In the genomic region with DNA sequence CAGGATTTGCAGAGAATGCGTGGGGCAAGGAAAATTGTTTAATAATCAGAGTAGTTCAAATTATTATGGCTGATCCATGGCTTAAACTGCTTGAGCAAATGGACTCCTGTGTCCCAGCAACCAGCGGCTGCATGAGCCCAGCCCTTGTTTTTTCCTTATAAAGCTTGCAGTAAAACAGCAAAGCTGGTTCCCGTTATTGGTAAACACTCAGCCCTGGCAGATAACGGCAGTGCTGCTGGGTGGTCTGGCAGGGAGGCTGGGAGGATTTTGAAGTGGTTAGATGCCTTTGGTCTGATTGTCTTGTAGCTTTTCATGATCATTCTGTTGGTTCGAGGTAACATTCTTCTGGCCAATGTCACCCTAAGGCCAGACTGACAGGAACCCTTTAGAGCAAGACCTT, we compare ENCODE assay signal across 12 mouse cellular contexts. TPM values are rescaled to one million over a fixed set of nuclear protein-coding genes. Genes with fewer than 3 reads are reported as not detected.
DNase-seq lines count a peak whose midpoint lies in the region; ATAC-seq and TF ChIP-seq lines count a peak whose summit lies in the region.
"Had no signal": no experiment of that assay in that cellular context is flagged by ENCODE, and none has a peak within 500 bp of the region (broad histone marks: within the 10 kb centered on the region; RNA-seq: fewer than 3 reads in every experiment).

No protein-coding gene starts in this region.

- intact Hi-C loops in heart, postnatal 36 days (cut with DNase I), result loop anchor here (2.0 kb wide), 1 partner anchor 20 kb away; no protein-coding TSS in a partner anchor

- no peak overlapping the region for H3K4me3 ChIP-seq in lung, embryonic 14.5 days (ENCODE audit: low read depth, low read length)
- no peak overlapping the region for H3K4me3 ChIP-seq in lung, adult 2 months (replicated peaks; ENCODE audit: extremely low read depth, low read depth, low read length)
- no peak overlapping the region for H3K4me3 ChIP-seq in embryonic fibroblast, embryonic 13.5 days (ENCODE audit: insufficient read depth, low read length)
- no peak overlapping the region for H3K4me3 ChIP-seq in limb, embryonic 15.5 days
- H3K4me3 ChIP-seq: forebrain, embryonic 12.5 days had no signal

- no peak overlapping the region for H3K9ac ChIP-seq in lung, embryonic 14.5 days
- no peak overlapping the region for H3K9ac ChIP-seq in limb, embryonic 15.5 days
- H3K9ac ChIP-seq: forebrain, embryonic 12.5 days had no signal

- H3K27me3 ChIP-seq in lung, embryonic 14.5 days (ENCODE audit: insufficient read depth, low read length), result no peaks in the 10 kb centered on the region
- H3K27me3 ChIP-seq in limb, embryonic 15.5 days, result no peaks in the 10 kb centered on the region
- H3K27me3 ChIP-seq: CH12.LX; forebrain, embryonic 12.5 days had no signal

- H3K4me2 ChIP-seq in lung, embryonic 14.5 days, result no peak overlapping the region
- H3K4me2 ChIP-seq in limb, embryonic 15.5 days, result no peak overlapping the region
- H3K4me2 ChIP-seq: forebrain, embryonic 12.5 days had no signal

- H3K27ac ChIP-seq in lung, embryonic 14.5 days (ENCODE audit: low read depth), result peak overlapping the region; percentile 75
- H3K27ac ChIP-seq in embryonic fibroblast, embryonic 13.5 days (ENCODE audit: insufficient read depth, low read length), result peak overlapping the region; percentile 76
- peak overlapping the region; percentile 50; the same call in 1 of the 2 replicates for H3K27ac ChIP-seq in limb, embryonic 15.5 days
- H3K27ac ChIP-seq: forebrain, embryonic 12.5 days had no signal

- no peak for TF ChIP-seq CTCF in lung, embryonic 14.5 days (IDR thresholded peaks at IDR 0.05; ENCODE audit: low read depth)
- no peak for TF ChIP-seq CTCF in lung, adult 2 months (IDR thresholded peaks at IDR 0.05; ENCODE audit: insufficient read depth, low read length)
- TF ChIP-seq CTCF in embryonic fibroblast, embryonic 13.5 days (IDR thresholded peaks at IDR 0.05; ENCODE audit: borderline replicate concordance, insufficient read depth, low read length), result no peak

- WGBS in lung, embryonic 14.5 days, result 27% methylated on average over 5 of the region's 5 CpGs
- WGBS in lung, adult 2 months, result 44% methylated on average over 5 of the region's 5 CpGs
- WGBS in limb, embryonic 15.5 days, result 36% methylated on average over 5 of the region's 5 CpGs

- H3K36me3 ChIP-seq in lung, embryonic 14.5 days (ENCODE audit: insufficient read depth), result peaks cover 31% of the 10 kb centered on the region
- H3K36me3 ChIP-seq in limb, embryonic 15.5 days, result peaks cover 28% of the 10 kb centered on the region

- 0 out of 2 replicates have a peak, but pooled peaks have one; percentile 12 for ATAC-seq in lung, embryonic 14.5 days (ENCODE audit: insufficient read depth)
- no peak for ATAC-seq in limb, embryonic 15.5 days (ENCODE audit: insufficient number of reproducible peaks, low FRiP score, low TSS enrichment, low read depth)

- H3K9me3 ChIP-seq in lung, embryonic 14.5 days (ENCODE audit: low read depth, low read length), result no peaks in the 10 kb centered on the region
- no peaks in the 10 kb centered on the region for H3K9me3 ChIP-seq in limb, embryonic 15.5 days
- H3K9me3 ChIP-seq: forebrain, embryonic 12.5 days had no signal

- peak; percentile 20 for DNase-seq in heart, adult 8-10 months (ENCODE audit: low spot score)
- DNase-seq in heart, postnatal 36 days, result no peak
- DNase-seq in lung, embryonic 14.5 days, result peak; percentile 81
- DNase-seq in lung, adult 2 months, result no peak
- DNase-seq in B cell, adult 2 months, result no peak
- no peak for DNase-seq in cerebellum, postnatal 25 days
- DNase-seq: layer of hippocampus, postnatal 36 days; retina, postnatal 1 day had no signal

- H3K4me1 ChIP-seq in lung, embryonic 14.5 days (ENCODE audit: insufficient read depth), result peaks cover 23% of the 10 kb centered on the region
- H3K4me1 ChIP-seq in lung, adult 2 months (ENCODE audit: control insufficient read depth, insufficient read depth, low read length), result peaks cover 16% of the 10 kb centered on the region
- peaks cover 21% of the 10 kb centered on the region for H3K4me1 ChIP-seq in embryonic fibroblast, embryonic 13.5 days (ENCODE audit: control insufficient read depth, insufficient read depth, low read length)
- peaks cover 37% of the 10 kb centered on the region for H3K4me1 ChIP-seq in limb, embryonic 15.5 days
- H3K4me1 ChIP-seq: forebrain, embryonic 12.5 days had no signal

- no peak for TF ChIP-seq POLR2A in lung, adult 2 months (IDR thresholded peaks at IDR 0.05; ENCODE audit: borderline replicate concordance, extremely low read depth, low read depth, low read length)
- no peak for TF ChIP-seq POLR2A in embryonic fibroblast, embryonic 13.5 days (IDR thresholded peaks at IDR 0.05; ENCODE audit: low read depth, low read length)

RNA-seq across cellular contexts. Expression of a gene that starts 12.9 kb away (rescaled TPM):
- total RNA-seq in heart, adult 8-10 months (2022), result 10 to 100 TPM in 3 of 4 experiments, 1 to 10 TPM in 1; 7.6 to 19.4 (median 16.8) TPM
- total RNA-seq in heart, postnatal 36 days (2021), result 10 to 100 TPM; 14.8 to 22.8 TPM
- 14.0 and 15.6 TPM in 2 replicates for polyA plus RNA-seq in lung, embryonic 14.5 days (2014; fragmentation: Nextera tagmentation; extraction: Ambion mirVana)
- polyA plus RNA-seq in lung, adult 2 months (2012; rRNA removed), result 21.4 and 33.8 TPM in 2 replicates
- polyA plus RNA-seq in embryonic fibroblast, embryonic 13.5 days (2011; ENCODE audit: insufficient read length, low read depth, missing spikeins), result 20.7 and 29.3 TPM in 2 replicates
- polyA plus RNA-seq in limb, embryonic 15.5 days (2015; fragmentation: Nextera tagmentation; extraction: Ambion mirVana), result 17.2 and 21.2 TPM in 2 replicates

RNA-seq across cellular contexts. Expression of a gene that starts 22.2 kb away (rescaled TPM):
- total RNA-seq in heart, adult 8-10 months (2022), result 1 to 10 TPM; 5.6 to 6.9 (median 5.9) TPM
- total RNA-seq in heart, postnatal 36 days (2021), result 1 to 10 TPM; 5.3 to 7.2 TPM
- polyA plus RNA-seq in lung, embryonic 14.5 days (2014; fragmentation: Nextera tagmentation; extraction: Ambion mirVana), result 28.6 and 29.9 TPM in 2 replicates
- polyA plus RNA-seq in lung, adult 2 months (2012; rRNA removed), result 15.3 and 21.1 TPM in 2 replicates
- polyA plus RNA-seq in embryonic fibroblast, embryonic 13.5 days (2011; ENCODE audit: insufficient read length, low read depth, missing spikeins), result 20.4 and 28.9 TPM in 2 replicates
- 22.5 and 23.3 TPM in 2 replicates for polyA plus RNA-seq in limb, embryonic 15.5 days (2015; fragmentation: Nextera tagmentation; extraction: Ambion mirVana)

RNA-seq across cellular contexts. Expression of a gene that starts 34.6 kb away (rescaled TPM):
- 10 to 100 TPM in 2 of 4 experiments, 1 to 10 TPM in 2; 8.1 to 11.2 (median 9.7) TPM for total RNA-seq in heart, adult 8-10 months (2022)
- 1 to 10 TPM; 9.0 to 9.7 TPM for total RNA-seq in heart, postnatal 36 days (2021)
- polyA plus RNA-seq in lung, embryonic 14.5 days (2014; fragmentation: Nextera tagmentation; extraction: Ambion mirVana), result 25.0 and 26.5 TPM in 2 replicates
- polyA plus RNA-seq in lung, adult 2 months (2012; rRNA removed), result 21.0 and 25.7 TPM in 2 replicates
- polyA plus RNA-seq in embryonic fibroblast, embryonic 13.5 days (2011; ENCODE audit: insufficient read length, low read depth, missing spikeins), result 15.7 and 18.7 TPM in 2 replicates
- polyA plus RNA-seq in limb, embryonic 15.5 days (2015; fragmentation: Nextera tagmentation; extraction: Ambion mirVana), result 21.1 and 23.3 TPM in 2 replicates

RNA-seq across cellular contexts. Expression of a gene that starts 37.2 kb away (rescaled TPM):
- total RNA-seq in heart, adult 8-10 months (2022), result 1 to 10 TPM; 5.2 to 7.9 (median 6.8) TPM
- total RNA-seq in heart, postnatal 36 days (2021), result 10 to 100 TPM in 1 of 2 experiments, 1 to 10 TPM in 1; 6.0 to 10.0 TPM
- polyA plus RNA-seq in lung, embryonic 14.5 days (2014; fragmentation: Nextera tagmentation; extraction: Ambion mirVana), result 1.1 and 1.5 TPM in 2 replicates
- polyA plus RNA-seq in lung, adult 2 months (2012; rRNA removed), result 11.6 and 12.5 TPM in 2 replicates
- polyA plus RNA-seq in embryonic fibroblast, embryonic 13.5 days (2011; ENCODE audit: insufficient read length, low read depth, missing spikeins), result 2.1 and 2.7 TPM in 2 replicates
- polyA plus RNA-seq in limb, embryonic 15.5 days (2015; fragmentation: Nextera tagmentation; extraction: Ambion mirVana), result 4.9 and 5.8 TPM in 2 replicates

Comparison
In these comparisons a context has a peak if more than half of its experiments do, and no peak if none do; other contexts are left out.
1. DNase-seq: peak in heart, adult 8-10 months (single experiment) and lung, embryonic 14.5 days (single experiment); none in heart, postnatal 36 days (0 of 2), lung, adult 2 months (single experiment), B cell, adult 2 months (0 of 2) and cerebellum, postnatal 25 days (0 of 2).
2. Peak in every context shown above with its lines, with median percentiles within 50 percentile points of each other: H3K27ac ChIP-seq.